Mouse (Mus musculus) cortical plate, adult 2 months (tissue): ENCODE results near the gene Lonrf3.

ENCODE experiments used
- CTCF ChIP-seq: fragments of 200-500 bp; IDR thresholded peaks from 2 replicates; pipeline ENCODE4 v1.5.1; 2011; ENCODE audit warnings: mild to moderate bottlenecking, control low read depth, low read length; ENCODE audit not compliant: insufficient read depth; ENCODE audit errors: extremely low read depth
- POLR2A ChIP-seq: fragments of 200-500 bp; IDR thresholded peaks from 2 replicates; pipeline ENCODE4 v1.6.1; 2011; ENCODE audit warnings: mild to moderate bottlenecking, low read length, control low read depth; ENCODE audit not compliant: insufficient read depth; ENCODE audit errors: extremely low read depth

DNA sequence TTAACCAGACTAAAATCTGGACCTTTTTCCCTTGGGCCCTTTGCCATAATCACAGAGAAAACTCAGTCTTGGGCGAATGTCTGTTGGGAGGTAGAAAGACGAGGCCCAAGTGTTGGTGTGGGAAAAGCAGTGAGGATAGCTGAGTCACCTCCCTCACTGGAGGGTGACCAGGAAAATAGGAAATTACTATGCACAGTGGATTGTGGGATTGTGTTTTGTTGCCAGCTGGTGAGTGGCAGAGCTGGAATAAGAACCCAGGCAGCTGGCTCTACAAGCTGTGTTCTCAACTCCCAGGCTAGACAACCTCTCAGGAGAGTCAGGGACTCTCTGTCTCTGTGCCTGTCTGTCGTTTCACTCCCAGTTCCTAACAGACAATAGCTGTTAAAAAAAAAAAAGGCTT lies 61.8 kb downstream of the Lonrf3 start:
- TF ChIP-seq CTCF (no peak), POLR2A (no peak)
